Mouse (Mus musculus): ENCODE data around the gene Snx33.
"Not testable (repeated sequence)": the region's sequence is repeated elsewhere in the genome, so short reads cannot be mapped to it uniquely, and the experiment has no call there.

Gene Snx33

DNA sequence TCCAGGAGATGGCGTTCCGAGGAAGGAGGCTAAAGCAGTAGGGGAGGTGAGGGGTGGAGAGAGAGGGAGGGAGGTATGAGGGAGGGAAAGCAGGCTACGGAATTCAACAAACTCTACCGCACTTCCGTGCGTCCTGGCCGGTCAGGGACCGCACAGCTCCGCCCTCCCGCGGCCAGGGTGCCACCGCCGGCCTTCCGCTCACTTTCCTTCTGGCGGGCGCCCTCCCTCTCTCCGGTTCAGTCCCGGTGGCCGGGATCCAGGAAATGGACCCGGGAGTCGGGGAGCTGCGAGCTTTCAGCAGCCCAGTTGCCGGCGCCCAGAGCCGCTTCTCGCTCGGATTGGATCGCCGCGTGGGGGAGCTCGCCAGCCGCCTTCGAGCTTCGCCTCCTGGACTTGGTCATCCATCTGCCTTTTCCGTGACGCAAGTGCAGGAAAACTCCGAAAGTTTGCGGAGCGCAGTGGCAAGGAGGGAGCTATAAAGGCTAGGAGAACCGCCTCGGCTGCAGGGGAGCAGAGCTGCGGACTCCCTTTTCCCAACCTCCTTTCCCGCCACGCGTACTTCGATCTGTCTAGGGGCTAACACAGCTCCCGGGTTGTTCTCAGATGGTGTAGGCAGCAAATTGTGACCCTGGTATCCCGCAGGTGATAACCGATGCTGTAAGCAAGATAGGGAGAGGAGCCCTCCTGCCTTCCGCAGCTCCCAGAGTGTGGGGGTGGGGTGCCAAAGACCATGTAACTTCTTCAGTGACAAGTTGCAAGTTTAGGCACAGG, at the start of gene Snx33:
TSS of gene Snx33 (minus strand) at position 331 of the 771 bp plus-strand sequence.
- DNase-seq (ENCODE audit: low spot score in 2 of 2): peak; percentile 81 to 91

DNA sequence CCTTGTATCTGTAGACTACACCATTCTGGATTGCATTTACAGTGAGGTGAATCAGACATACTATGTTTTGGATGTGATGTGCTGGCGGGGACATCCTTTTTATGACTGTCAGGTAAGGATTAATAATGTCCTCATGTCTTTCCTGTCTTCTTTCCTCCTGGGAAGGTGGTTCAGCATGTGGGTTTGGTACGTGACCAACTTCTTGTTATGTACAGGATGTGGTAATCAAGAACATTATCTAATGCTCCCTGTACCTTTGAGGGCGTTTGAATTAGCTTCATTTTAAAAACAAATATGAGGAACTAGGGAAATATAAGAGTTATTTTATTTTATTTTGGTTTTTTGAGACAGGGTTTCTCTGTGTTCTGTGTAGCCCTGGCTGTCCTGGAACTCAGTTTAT, 47.0 kb upstream of the Snx33 start:
- DNase-seq (ENCODE audit: low spot score in 2 of 2): no peak

DNA sequence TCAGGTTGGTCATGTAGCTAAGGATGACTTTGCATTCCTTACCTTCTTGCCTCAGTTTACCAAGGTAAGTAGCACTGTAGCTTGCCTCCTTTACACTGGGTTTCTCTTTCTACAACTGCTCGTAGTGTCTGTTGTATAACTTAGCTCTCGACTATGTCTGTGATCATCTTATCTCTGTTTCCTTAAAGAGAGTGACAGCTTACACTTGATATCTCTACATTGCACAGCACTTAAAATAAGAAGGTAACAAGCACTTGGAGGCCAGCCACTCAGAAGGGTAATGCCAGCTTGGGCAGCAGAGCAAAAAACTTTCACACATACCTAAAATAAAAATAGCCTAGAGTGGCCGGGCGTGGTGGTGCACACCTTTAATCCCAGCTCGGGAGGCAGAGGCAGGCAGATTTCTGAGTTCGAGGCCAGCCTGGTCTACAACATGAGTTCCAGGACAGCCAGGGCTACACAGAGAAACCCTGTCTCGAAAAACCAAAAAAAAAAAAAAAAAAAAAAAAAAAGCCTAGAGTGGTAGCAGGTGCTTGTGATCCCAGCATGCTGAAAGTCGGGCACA, 45.9 kb upstream of the Snx33 start:
- DNase-seq (ENCODE audit: low spot score in 2 of 2): no peak

DNA sequence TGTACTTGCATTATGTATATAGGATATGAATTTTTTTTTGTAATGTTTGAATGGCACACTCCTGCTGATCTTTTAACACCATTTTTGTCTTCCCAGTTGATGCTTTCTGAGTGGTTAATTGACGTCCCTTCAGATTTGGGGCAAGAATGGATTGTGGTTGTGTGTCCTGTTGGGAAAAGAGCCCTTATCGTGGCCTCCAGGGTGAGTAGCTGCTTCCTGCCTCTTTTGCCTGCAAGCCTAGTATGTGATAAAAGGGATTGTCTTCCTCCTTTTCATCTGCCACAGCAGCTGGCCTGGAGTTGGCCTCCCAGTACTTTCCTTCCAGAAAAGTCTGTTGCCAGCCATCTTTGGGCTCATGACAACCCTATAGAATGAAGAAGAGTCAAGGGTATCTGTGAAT, 42.0 kb upstream of the Snx33 start:
- DNase-seq (ENCODE audit: low spot score in 2 of 2): no peak

- DNase-seq (ENCODE audit: low spot score in 2 of 2): no peak
Measured at GRCm38 (mm10) chr9:56961591-56961990, 33.4 kb upstream of the Snx33 start.

- no peak for DNase-seq (ENCODE audit: low spot score in 2 of 2)
Measured at GRCm38 (mm10) chr9:56958689-56959088, 30.5 kb upstream of the Snx33 start.

DNA sequence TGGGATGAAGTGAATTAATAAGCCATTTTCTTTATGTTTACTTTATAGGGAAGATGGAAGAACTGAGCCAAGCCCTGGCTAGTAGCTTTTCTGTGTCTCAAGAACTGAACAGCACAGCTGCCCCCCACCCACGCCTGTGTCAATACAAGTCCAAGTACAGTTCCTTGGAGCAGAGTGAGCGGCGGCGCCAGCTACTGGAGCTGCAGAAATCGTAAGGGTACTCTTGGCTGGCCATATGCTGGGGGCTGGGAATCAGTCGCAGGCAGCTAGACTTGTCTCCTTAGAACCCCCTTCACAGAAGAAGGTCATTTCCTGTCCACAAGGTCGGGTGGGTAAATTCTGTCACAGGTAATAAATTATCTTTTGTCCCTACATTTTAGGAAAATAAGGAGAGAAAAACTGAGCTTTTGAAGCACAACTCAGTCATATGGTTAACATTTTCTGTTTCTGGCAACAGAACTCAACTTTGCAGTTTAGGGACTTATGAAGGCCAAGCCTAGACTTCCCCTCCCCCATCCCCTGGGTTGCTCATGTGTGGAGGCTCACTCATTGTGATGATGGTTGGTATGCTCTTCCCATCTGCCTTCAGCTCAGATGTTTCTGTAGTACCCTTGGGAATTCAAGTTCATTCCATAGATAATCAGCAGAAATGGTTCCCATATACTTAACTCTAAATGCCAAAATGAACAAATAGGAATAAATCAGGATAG, 28.9 kb upstream of the Snx33 start:
- no peak for DNase-seq (ENCODE audit: low spot score in 2 of 2)

GRCm38 (mm10) chr9:56953562-56953961, 25.4 kb upstream of the Snx33 start:
- no peak for DNase-seq (ENCODE audit: low spot score in 2 of 2)

DNA sequence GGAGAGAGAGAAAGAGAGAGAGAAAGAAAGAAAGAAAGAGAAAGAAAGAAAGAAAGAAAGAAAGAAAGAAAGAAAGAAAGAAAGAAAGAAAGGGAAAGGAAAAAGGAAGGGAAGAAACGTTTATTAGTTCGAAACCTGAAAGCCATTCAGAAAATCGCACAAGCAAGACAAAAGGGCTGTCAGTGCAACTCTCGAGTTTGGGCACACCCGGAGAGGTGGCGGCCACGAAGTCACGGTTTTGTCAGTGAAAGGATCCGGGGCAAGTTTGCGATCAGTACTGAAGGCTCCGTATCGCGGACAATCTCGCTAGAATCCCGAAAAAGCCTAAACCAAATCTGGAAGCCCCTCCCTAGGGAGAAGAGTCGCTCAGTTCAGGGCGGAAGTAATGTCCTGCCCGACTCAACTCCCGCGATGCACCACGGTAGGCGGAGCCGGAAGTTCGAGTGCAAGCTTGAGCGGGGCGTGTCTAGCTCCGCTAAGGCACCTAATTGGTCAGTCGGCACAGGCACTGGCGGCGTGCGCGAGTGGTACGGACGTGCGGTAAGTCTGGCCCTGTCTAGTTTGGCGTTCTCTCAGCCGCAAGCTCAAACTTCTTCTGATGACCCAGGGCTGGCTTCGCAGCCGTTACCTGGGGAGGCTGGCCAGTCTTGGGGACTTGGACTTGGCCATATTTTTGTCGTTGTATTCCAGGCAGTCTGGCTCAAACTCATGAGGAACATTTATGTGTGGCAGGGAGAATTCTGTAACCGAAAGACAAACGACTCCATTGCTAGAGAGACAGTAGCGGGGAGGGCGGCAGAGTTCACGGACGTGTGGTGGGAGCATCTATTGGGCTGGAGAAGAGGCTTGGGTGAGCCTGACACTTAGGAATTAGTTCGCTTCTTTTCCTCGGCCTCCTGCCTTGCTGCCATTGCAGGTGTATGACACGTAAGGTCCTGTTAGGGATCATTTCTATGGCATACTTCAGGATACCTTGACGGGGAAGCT, 22.5 kb upstream of the Snx33 start, which contains the start of gene Snupn:
TSS of gene Snupn (plus strand) at position 465 of the 987 bp plus-strand sequence.
- peak; percentile 84 to 92 for DNase-seq (ENCODE audit: low spot score in 2 of 2)

DNA sequence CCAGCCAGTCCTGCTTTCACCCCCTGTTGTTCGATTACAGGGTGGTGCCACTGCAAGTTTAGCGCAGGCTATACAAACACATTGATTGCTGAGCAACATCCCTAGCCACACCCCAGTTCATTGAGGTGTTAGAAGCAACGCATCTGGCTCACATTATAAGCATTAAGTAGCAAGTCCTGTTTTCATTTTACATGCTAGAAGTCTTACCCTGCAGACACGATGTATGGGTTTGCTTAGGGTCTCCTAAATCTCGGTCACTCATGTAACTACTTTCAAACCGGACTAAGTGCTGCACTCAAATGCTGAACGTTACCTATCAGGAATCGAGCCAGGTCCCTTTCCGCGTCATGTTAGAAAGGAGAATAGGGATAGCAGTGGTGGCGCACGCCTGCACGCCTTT, 21.6 kb upstream of the Snx33 start:
- DNase-seq (ENCODE audit: low spot score in 2 of 2): no peak

GRCm38 (mm10) chr9:56948699-56949098, 20.5 kb upstream of the Snx33 start:
- not testable (repeated sequence) for DNase-seq (ENCODE audit: low spot score in 2 of 2)

DNA sequence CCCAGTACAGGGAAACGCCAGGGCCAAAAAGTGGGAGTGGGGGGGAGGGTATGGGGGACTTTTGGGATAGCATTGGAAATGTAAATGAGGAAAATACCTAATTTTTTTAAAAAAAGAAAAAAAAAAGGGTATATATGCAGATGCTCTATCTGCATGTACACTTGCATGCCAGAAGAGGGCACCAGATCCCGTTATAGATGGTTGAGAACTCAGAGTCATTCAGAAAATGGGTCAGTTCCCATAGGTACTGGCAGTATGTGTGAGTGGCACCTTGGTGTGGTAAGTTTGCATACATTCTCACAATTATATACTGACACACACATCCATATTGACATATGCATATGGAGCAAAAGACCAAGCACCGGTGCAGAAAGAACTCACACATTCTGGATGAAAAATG, 19.3 kb upstream of the Snx33 start:
- DNase-seq (ENCODE audit: low spot score in 2 of 2): peak in 1 of 2 experiments; percentile 32

DNA sequence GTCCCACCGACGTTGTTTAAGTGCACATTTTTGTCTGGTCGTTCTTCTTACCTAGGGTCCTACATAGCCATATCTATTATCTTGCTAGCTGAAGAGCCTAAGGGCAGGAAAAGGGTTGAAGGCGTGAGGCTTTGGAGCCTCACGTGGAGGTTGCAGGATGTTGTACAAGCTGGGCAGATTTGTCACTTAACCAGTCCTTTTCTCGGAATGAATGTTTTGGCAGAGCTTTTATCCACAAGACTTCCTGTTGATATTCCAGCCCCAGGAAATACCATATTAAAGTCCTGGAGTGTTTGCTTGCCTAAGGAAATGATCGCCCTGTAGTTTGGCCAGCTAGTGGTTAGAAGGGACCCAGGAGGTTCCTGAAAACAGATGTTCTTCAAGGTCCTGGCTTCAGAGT, 10.2 kb upstream of the Snx33 start:
- no peak for DNase-seq (ENCODE audit: low spot score in 2 of 2)

DNA sequence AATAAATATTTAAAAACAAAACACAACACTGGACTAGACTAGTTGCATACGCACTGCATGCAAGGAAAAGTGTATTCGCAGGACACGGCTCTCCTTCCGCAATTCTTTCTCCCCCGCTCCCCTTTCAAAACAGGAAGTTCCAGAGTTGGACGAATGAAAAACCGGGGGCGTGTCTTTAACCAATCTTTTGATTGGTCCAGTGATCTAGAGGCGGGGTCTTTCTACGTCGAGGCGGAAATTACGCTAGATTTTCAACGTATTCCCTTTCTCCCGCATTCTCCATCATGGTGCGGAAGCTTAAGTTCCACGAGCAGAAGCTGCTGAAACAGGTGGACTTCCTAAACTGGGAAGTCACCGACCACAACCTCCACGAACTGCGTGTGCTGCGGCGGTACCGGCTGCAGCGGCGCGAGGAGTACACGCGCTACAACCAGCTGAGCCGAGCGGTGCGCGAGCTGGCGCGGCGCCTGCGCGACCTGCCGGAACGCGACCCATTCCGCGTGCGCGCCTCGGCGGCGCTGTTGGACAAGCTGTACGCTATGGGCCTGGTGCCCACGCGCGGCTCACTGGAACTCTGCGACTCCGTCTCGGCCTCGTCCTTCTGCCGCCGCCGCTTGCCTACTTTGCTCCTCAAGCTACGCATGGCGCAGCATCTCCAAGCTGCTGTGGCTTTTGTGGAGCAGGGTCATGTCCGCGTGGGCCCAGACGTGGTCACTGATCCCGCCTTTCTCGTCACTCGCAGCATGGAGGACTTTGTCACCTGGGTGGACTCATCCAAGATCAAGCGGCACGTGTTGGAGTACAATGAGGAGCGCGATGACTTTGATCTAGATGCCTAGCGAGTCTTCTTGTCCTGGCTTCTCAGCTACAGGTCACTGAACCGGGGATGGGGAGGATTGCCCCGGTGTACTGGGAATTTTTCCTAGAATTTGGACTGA, 9.3 kb upstream of the Snx33 start, which contains the start of gene Imp3:
TSS of gene Imp3 (plus strand) at position 253 of the 938 bp plus-strand sequence.
- DNase-seq (ENCODE audit: low spot score in 2 of 2): peak; percentile 64 to 84

DNA sequence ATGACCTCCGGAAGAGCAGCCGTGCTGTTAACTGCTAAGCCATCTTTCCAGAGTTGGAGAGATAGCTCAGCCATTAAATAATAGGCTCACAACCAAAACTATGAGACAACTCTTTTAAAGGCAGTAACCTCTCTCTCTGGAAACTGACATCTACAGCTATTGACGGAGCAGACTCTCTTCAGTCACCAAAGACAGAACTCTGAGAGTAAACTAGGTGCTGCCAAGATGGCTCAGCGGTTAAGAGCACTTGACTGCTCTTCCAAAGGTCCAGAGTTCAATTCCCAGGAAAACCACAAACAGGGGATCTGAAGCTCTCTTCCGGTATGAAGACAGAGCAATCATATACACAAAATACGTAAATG, 8.7 kb upstream of the Snx33 start:
- no peak for DNase-seq (ENCODE audit: low spot score in 2 of 2)

- DNase-seq (ENCODE audit: low spot score in 2 of 2): no peak
Measured at GRCm38 (mm10) chr9:56930556-56930955, 2.4 kb upstream of the Snx33 start.

DNA sequence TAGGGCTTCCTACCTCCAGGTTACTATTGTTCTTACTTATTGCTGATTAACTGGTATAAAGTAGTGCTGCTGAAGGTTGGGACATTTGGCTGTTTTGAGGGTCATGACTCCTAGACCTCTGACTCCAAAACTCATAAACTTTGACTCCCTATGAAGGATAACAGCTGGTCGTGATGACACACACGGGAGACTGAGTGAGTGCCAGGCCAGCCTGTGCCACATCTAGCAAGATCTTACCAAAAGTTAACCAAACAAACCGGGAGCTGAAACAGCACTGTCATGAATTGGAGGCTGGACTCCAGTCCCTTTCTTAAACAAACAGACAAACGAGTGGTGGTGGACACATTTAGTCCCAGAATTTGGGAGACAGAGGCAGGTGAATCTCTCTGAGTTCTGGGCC, 1.3 kb upstream of the Snx33 start:
- DNase-seq (ENCODE audit: low spot score in 2 of 2): no peak

DNA sequence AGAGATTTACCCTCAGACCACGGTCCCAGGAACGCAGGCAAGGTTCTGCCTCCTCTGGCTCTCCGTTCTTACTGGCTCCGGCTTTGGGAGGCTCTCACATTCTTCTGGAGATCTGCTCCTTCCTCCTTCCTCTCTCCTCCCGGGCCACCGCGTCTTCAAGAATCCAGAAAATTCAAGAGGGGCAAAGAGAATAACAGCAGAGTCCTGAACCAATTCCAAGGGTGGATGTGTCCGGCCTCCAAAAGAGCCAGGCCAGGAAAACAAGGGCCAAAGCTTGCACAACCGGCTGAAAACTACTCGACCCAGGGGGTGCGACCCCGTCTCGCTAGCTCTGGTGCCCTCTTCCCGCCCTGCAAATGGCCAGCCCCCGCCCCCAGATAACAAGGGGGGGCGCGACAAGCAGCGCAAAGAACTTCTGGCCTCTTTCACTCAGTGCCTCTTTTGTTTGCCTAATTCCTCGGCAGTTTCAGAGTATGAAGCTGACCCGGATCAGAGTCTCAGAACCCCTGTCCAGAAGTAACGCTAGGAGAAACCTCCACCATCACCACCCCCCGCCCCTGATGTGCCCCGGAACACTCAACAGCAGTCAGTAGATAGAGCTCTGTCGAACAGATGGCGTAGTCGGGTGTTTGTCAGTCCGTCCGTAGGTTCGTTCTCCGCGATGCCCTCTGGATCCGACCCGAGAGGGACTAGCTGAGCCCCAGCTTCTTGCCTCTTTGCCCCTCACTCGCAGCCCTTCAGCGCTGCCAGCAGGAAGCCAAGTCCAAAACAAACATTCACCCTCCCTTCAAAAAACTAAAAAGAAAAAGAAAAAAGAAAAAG, 769 bp downstream of the Snx33 start:
- DNase-seq (ENCODE audit: low spot score in 2 of 2): peak in 1 of 2 experiments; percentile 10

DNA sequence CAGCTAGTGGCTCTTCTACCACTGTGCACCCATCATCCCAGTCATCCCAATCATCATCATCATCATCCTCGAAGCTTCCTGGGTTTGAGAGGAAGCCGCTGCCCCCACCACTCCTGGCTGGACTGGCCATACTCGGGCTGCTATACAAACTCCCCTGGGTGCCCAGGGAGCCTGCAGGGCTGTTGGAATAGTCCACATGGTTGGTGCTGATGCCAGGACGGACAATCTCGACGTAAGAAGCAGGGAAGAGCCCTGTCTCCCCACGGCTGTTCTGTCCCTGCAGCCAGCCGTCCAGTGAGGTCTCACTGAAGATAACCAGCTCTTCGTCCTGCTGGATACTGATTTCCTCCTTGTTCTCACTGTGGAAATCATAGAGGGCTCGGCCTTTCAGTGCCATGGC, 1.8 kb downstream of the Snx33 start:
- no peak for DNase-seq (ENCODE audit: low spot score in 2 of 2)

- no peak for DNase-seq (ENCODE audit: low spot score in 2 of 2)
Measured at GRCm38 (mm10) chr9:56926025-56926360, 2.2 kb downstream of the Snx33 start.
